Mouse (Mus musculus) T-cell, adult 2 months (primary cell): ENCODE measurements around the gene Flywch2.
A peak's percentile ranks its signal among the peaks of the same experiment; 100 is the strongest.

ENCODE experiments used
- DNase-seq: peaks from one replicate; pipeline ENCODE4 v3.0.0; 2022; ENCODE audit warnings: low spot score

Flywch2 gene

DNA sequence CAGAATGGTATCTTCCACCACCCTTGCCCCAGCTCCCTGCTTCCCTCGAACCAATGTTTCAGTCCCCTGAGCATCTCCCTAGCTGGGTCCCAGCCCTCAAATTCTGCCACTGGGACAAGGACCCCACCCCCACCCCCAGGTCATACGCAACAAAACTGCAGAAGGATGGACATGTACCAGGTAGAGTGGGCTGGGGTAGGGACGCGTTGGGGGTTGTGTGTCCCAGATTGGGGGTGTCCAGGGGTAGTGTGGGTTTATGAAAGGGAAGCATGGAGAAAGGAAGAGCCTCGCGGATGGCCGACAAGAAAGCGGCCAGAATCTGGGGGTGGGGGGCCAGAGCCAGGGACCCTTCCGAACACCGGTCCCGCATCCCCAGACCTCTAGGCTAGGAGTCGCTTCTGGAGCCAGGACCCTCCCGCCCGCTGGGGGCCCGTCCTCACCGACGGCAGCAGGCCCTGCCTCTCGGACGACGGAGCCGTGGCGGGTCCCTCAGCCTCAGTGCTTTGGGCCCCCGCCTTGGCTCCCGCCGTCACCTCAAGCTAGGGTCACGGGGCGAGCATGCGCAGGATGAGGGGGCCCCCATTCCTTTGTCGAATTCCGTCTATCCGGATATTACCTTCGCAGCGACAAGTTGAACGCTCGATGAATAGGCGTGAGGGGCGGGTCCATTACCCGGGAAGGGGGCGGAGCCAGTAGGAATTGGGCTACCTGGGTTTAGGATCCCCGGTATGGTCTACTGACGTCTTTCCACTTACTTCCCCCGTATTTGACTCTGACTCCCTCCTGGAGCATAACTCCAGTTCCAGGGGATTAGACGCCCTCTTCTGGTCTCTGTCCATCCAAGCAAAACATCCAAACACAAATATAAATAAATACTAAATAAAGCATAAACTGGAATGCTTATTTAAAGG lies at the start of gene Flywch2:
Flywch2 (minus strand) TSS at position 521 of the 911 bp plus-strand sequence.
- DNase-seq, result peak; percentile 82

DNA sequence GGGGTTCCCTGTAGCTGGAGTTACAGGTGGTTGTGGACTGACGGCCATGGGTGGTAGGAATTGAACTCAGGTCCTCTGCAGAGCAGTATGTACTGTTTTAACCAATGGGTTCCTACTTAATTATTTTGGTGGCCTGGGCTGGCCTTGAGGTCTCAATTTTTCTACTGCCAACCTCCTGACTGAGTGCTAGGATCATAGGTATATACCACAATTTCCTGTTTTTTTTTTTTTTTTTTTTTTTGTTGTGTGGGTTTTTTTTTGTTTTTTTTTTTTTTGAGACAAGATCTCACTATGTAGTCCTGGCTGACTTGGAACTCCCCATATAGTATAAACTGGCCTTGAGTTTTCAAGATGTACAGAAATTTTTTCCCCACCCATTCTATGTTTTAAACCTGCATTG lies 45.3 kb upstream of the Flywch2 start:
- no peak for DNase-seq

DNA sequence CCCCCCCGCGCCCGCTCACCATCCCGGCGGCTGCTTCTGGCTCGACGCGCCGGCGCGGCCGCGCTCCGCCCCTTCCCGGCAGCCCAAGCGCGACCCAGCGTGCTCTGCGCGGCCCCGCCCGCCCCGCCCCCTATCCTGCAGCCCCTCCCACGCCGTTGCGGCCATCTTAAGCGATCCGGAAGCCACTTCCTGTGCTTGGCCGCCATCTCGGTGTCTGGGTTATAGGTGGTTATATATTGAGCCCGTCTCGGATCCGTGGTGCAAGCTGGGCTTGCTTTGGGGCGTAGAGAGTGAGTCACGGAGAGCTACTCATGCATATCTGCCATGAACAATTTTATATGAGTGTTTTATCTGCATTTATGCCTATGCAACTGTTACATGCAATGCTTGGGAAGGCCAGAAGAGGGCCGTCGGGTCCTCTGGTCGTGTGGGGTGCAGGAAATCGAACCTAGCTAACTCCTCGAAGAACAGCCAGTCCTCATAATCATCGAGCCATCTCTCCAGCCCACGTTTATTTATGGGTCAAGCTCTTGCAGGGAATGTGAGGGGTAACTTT lies 43.3 kb upstream of the Flywch2 start, which contains the start of gene Elob:
Elob (minus strand) TSS at position 73 of the 556 bp plus-strand sequence.
- peak; percentile 85 for DNase-seq

DNA sequence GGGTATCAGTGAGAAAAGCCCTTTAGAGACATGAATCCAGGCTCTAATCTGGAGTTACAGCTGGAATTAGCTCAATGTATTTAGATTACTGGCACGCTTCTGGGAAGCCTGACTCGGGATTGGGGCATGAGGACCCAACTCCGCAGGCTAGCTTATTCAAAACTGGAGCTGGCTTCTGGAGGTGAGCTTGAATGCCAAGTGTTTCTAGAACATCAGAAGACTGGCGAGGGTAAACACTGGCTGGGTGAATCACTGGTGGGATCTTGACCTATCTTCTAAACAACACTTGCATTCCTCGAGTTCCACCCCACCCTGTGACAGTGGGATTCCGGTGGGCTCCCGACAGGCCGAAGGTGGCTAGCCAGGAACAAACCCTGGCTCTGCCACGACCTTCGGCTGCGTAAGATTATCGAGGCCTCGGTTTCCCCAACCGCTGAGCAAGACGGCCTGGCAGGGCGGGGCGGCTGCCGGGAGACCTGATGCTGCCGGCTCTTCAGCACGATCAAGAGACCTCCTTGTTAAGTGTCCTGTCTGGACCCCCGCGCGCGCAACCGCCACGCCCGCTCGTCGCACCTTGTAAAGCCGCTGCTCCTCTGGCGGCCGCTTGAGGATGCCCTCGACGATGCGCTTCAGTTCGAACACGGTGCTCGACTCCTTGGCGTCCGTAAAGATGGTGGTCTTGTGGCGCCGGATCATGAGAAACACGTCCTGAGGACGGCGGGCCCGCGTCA lies 42.6 kb upstream of the Flywch2 start:
- DNase-seq, result peak; percentile 68

DNA sequence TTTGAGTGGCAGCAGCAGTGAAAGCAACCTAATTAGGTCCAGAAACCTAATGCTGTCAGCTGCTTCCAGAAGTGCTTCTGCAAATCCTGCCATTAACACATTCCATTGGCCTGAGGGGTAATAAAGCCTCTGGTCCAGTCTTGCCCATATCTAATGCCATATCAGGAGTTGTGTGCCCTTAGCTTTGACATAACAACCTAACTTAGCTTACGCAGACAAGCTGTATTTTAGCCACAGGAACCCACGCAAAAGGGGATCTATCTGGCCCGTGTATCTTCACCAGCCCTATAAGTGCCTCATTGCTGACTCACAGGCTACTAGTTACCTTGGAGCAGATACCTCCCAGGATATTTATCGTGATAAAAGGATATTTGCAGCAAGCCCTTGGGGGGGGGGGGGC lies 39.7 kb upstream of the Flywch2 start:
- no peak for DNase-seq

DNA sequence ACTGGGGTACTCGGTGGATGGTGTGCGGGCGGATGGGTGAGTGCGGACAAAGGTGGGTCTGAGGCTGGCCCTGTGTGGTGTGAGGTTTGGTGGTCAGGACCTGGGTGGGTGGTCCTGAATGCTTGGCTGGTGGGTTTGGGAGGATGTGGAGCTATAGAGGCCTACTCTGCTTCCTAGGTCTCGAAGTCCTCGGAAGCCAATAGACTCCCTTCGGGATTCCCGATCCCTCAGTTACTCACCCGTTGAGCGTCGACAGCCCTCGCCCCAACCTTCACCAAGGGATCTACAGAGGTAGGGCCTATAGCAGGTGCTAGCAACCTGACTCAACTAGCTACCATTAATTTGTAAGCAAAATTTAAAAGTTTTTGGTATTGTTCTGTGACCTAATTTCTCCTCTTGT lies 37.7 kb upstream of the Flywch2 start:
- DNase-seq, result no peak

DNA sequence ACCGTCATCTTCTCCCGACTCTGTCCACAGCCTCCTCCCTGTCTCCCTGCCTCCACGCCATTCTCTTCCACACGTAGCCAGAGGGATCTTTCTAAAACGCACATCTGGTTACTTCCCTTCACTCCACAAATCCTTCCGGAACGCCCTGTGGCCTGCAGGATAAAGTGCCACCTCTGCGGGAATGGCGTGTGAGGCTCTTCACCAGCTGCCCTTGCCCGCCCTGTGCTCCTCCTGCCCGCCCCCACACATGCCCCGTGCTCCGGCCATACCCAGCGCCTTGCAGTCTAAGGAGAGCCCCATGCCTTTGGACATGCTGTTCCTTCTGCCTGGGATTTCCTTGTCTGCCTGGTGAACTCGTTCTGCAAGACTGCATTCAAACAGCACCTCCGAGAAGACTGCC lies 37.1 kb upstream of the Flywch2 start:
- no peak for DNase-seq

DNA sequence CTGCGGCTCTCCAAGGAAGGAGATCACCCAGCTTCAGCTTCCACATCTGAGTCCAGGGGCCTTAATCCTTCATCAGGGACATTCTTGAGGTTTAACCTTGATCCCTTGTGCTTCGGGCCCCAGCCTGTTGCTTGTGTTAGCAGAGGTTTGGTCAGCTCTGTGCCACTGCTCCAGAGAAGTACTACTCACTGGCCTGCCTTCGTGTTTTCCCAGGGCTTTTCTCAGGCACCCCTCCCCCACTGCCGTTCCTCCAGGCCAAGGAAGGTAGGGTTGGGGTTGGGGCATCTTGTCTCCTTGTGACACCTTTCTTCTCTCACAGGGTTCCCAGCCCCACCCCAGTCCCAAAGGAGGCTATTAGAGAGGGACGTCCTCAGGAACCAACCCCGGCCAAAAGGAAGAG lies 36.2 kb upstream of the Flywch2 start:
- no peak for DNase-seq

DNA sequence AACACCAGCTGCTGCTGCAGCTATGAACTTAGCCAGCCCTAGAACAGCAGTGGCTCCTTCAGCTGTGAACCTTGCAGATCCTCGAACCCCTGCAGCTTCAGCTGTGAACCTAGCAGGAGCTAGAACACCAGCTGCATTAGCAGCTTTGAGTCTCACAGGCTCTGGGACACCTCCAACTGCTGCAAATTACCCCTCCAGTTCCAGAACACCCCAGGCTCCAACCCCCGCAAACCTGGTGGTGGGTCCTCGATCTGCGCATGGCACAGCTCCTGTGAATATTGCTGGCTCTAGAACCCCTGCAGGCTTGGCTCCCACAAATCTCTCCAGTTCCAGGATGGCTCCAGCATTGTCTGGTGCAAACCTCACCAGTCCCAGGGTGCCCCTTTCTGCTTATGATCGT lies 34.9 kb upstream of the Flywch2 start:
- DNase-seq, result no peak

DNA sequence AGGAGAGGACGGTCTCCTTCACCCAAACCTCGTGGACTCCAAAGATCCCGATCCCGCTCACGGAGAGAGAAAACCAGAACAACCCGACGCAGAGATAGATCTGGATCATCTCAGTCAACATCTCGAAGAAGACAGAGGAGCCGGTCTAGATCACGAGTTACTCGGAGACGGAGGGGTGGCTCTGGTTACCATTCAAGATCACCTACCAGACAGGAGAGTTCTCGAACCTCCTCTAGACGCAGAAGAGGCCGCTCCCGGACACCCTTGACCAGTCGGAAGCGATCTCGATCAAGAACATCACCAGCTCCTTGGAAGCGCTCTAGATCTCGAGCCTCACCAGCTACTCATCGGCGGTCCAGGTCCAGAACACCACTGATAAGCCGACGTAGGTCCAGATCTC lies 33.4 kb upstream of the Flywch2 start:
- DNase-seq, result no peak

DNA sequence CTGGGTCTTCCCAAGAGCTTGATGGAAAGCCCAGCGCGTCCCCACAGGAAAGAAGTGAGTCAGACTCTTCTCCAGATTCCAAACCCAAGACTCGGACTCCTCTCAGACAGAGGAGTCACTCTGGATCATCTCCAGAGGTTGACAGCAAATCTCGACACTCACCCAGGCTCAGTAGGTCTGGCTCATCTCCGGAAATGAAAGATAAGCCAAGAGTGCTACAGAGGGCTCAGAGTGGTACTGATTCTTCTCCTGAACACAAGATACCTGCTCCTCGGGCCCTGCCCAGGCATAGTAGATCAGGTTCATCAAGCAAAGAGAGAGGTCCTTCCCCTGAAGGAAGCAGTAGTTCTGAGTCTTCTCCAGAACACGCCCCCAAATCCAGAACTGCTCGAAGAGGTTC lies 32.7 kb upstream of the Flywch2 start:
- no peak for DNase-seq

DNA sequence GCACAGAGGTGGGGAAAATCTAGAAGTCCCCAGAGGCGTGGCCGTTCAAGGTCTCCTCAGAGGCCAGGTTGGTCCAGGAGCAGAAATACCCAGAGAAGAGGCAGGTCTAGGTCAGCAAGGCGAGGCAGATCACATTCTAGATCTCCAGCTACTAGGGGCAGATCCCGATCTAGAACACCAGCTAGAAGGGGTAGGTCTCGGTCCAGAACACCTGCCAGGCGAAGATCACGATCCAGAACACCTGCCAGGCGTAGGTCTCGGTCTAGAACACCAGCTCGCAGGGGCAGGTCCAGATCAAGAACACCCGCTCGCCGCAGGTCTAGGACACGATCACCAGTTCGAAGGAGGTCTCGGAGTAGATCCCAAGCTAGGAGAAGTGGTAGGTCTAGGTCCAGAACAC lies 29.8 kb upstream of the Flywch2 start:
- no peak for DNase-seq

DNA sequence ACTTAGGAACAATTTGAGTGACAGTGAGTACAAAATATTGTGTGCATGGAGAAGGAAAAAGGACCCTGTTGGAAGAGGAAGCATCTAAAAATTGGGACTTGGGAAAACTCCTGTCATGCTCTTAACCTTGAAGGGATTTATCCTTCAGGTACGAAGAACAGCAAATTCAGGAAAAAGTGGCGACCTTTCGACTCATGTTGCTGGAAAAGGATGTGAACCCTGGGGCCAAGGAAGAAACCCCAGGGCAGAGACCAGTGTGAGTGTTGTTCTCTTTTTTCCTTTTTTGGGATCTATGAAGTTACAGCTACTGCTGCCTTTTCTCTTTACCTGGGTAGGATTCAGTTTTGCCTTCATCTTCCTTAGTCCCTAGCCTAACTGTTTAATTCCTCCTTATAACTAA lies 22.0 kb upstream of the Flywch2 start:
- DNase-seq, result no peak

DNA sequence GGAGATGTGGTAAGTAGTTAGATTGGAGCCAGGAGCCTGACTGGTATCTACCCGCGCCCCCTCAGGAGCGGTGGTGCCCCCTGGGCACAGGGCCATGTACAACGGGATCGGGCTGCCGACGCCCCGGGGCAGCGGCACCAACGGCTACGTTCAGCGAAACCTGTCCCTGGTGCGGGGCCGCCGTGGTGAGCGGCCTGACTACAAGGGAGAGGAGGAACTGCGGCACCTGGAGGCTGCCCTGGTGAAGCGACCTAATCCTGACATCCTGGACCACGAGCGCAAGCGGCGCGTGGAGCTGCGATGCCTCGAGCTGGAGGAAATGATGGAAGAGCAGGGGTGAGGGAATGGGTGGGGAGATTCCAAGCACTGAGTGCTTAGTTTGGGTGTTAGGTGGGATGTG lies 21.0 kb upstream of the Flywch2 start:
- no peak for DNase-seq

DNA sequence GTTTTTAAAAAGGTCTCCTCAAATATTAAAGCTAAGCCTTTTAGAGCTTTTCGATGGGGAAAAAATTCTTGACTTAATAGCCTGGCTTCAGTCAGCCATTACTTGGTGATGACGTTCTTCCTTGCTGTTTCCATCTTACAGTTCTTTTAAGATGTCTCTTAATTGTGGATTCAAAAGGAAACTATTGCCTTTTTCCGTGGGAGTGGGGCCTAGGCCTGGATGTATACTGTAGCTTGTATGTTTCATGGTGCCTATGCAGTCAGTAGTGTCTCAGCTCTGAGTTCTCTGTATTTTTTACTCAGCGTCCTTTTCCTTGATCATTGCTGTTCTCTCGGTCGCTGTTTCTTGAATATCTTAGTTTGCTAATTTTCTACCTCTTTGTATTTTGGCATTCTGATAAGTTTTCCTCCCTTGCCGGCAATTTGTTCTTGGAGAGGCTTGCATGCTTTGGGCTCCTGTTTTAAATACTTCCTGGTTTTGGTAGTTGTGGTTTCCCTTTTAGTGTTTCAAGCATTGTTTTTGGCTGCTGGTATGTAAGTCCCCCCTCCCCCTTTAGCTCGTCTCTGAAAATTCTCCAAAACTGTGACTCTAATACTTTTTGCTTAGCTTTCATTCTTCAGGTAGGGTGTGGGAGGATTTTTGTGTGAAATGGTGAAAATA lies 18.7 kb upstream of the Flywch2 start:
- no peak for DNase-seq

DNA sequence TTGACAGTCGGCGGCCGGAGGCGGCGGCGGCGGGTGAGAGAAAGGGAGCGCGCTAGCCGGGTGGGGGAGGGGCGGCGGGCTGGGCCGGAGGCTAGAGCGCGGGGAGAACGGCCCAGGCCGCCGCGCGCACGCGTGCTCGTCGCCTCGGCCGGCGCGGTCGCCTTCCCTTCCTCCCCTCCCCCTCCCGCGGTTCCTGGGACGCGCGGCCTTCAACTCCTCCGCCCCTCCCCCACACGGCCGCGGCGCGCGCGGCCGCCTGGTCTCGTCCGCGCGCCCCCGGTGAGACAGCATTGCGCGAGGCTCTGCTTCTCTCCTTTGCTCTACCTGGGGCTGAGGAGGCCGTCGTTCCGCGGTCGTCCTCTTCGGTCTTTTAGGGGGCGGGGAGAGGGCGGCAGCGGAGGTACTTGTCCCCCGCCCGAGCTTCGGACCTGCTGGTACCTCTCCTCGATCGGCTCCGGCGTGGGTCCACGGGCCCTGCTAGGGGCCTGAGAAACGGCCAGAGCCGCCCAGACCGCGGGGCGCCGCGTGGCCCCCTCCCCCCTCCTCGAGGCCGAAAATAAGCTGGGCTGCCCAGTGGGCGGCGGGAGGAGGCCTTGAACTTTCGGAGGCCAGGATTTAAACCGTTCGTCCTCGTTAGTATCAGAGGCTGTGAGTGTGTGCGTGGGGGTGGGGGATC lies 17.6 kb upstream of the Flywch2 start:
- peak; percentile 59 for DNase-seq

DNA sequence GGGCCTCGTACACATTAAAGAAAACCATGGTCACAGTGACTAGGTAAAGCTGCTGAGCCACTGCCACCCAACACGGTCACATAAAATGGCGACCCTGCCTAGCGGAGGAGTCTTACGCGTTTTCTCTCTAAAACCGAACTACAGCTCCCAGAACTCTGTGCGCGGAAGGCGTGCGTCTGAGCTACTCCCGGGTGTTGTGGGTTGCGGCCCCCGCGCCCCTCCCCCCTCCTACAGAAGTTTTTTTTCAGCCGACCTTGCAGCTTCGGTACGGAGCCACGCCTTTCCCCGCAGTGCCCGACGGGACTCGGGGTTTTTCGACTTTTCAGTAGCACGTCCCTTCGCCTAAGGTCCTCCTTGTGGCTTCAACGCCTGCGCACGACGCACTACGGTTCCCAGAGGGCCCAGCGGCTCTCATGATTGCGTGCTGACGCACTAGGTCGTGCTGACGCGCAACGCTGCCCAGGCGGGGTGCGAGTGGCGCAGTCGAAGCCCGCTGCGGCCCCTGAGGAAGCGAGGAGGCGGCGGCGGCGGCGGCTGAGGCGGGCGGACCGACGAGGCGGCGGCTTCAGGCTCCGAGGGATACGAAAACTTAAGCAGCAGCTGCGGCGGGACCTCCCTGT lies 17.0 kb upstream of the Flywch2 start:
- peak; percentile 99 for DNase-seq

DNA sequence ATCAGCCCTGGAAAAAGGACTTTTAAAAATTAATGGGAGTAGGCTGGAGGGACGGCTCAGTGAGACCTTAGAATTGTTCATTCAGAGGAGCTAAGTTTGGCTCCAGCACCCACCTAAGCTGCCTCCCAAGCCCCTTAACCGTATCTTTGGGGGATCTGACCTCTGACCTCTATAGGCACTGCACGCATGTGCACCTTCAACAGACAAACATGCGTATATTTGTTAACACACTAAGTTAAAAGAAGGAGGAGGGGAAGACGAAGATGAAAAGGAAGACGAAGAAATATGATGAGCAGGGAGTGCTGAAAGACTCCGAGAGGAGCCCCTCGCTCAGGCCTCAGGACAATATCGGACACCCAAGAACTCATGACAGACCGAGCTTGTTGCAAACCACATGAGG lies 15.7 kb upstream of the Flywch2 start:
- no peak for DNase-seq

DNA sequence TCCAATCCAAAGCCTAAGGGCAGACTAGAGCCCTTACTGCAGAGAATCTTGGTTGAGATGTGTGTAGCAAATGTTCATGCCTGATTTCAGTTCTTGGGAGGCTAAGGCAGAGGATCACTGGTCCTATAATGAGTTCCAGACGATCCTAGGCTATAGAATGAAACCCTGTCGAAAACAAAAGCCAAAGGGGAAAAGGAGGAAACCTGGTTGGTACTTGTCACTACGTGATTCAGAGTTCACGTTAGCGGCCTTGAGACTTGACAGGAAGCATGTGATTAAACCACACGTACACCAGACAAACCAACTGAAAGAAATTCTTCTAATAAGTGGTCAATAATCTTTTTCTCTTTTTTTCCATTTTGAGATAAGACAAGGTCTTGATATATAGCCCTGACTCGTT lies 11.4 kb upstream of the Flywch2 start:
- DNase-seq, result peak; percentile 40

DNA sequence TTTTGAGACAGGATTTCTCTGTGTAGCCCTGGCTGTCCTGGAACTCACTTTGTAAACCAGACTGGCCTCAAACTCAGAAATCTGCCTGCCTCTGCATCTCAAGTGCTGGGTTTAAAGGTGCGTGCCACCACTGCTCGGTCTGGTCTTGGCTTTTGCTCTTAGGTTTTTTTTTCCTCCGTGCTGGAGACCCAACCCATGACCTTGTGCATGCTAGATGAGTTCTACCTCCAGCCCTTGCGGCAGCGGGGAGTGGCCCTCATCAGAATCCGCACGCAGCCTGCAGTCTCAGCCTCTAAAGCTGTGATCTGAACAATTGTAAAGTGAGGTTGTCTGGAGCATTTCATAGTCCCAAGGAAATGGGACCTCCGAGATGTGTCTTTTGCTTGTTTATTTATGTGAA lies 9.4 kb upstream of the Flywch2 start:
- DNase-seq, result no peak

DNA sequence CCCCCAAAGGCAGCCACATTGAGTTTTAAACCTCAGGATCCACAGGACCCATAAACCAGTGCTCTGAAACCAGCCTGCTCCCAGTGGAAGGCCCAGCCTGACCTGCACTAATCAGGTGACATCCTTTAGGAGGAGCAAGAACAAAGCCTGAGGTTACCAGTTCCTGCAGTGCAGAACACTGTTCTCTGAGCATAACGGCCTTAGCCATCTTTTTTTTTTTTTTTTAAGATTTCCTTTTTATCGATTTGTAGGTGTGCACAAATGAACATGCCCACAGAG lies 5.1 kb upstream of the Flywch2 start:
- peak; percentile 19 for DNase-seq
